Mouse (Mus musculus) layer of hippocampus, adult 8-10 months (tissue): ENCODE measurements around the gene Ypel2. TPM values are rescaled to one million over a fixed set of nuclear protein-coding genes. Genes with fewer than 3 reads are reported as not detected.

Source experiments
- DNase-seq, 2 experiments: peaks; one replicate each; pipeline ENCODE4 v3.0.0; 2022; ENCODE audit warnings: low spot score in 2 of 2
- total RNA-seq, 4 experiments: library from RNA; stranded (reverse); gene quantifications; 2 replicates each; pipeline ENCODE4 v1.2.4; 2022

Gene Ypel2
- total RNA-seq, 4 experiments from 2014 or later: 21.5 to 28.4 (median 24.6) TPM

GRCm38 (mm10) chr11:86905261-86905660, 88.2 kb downstream of the Ypel2 start:
- no peak for DNase-seq

GRCm38 (mm10) chr11:86904706-86905105, 88.8 kb downstream of the Ypel2 start:
- no peak for DNase-seq

GRCm38 (mm10) chr11:86898367-86898766, 95.1 kb downstream of the Ypel2 start:
- DNase-seq: no peak

- DNase-seq: no peak
These were observed 97.9 kb downstream of the Ypel2 start for GRCm38 (mm10) chr11:86895567-86895966.

- DNase-seq: no peak
These were observed 98.4 kb downstream of the Ypel2 start for GRCm38 (mm10) chr11:86895156-86895555.

- peak; percentile 73 to 87 for DNase-seq
These were observed 99.3 kb downstream of the Ypel2 start for GRCm38 (mm10) chr11:86894171-86894577.

GRCm38 (mm10) chr11:86892996-86893670, 100.4 kb downstream of the Ypel2 start:
- no peak for DNase-seq

Other genes with a start within 250 kb of the Ypel2 start
- gene Cltc, start 236.1 kb downstream of the Ypel2 start, total RNA-seq: 100 to 1,000 TPM; 469 to 494 (median 482) TPM
- 10 to 100 TPM; 25.2 to 34.7 (median 29.0) TPM for gene Dhx40, start 186.0 kb downstream of the Ypel2 start, total RNA-seq
- 10 to 100 TPM; 39.8 to 54.5 (median 45.0) TPM for gene Gdpd1, start 80.4 kb upstream of the Ypel2 start, total RNA-seq
- gene Smg8, start 93.1 kb upstream of the Ypel2 start, total RNA-seq: 10 to 100 TPM; 16.4 to 18.6 (median 17.5) TPM
- under 1 TPM; 0.27 to 0.52 (median 0.40) TPM for gene Prr11, start 115.0 kb upstream of the Ypel2 start, total RNA-seq
- gene Ska2, start 115.5 kb upstream of the Ypel2 start, total RNA-seq: 10 to 100 TPM; 13.7 to 16.1 (median 14.8) TPM
- gene Trim37, start 133.4 kb upstream of the Ypel2 start, total RNA-seq: 100 to 1,000 TPM; 166 to 174 (median 170) TPM